Mouse (Mus musculus) cerebellum, adult 2 months (tissue): Measurements from ENCODE around the gene Ano8.

Experiments
- CTCF ChIP-seq: fragments of 200-500 bp; IDR thresholded peaks from 2 replicates; pipeline ENCODE4 v1.5.1; 2011; ENCODE audit warnings: low read depth, mild to moderate bottlenecking, control low read depth, low read length, moderate library complexity, borderline replicate concordance; ENCODE audit not compliant: insufficient read depth
- POLR2A ChIP-seq: fragments of 200-500 bp; IDR thresholded peaks from 2 replicates; pipeline ENCODE4 v1.6.1; 2011; ENCODE audit warnings: low read length, control low read depth, borderline replicate concordance; ENCODE audit not compliant: insufficient read depth

DNA sequence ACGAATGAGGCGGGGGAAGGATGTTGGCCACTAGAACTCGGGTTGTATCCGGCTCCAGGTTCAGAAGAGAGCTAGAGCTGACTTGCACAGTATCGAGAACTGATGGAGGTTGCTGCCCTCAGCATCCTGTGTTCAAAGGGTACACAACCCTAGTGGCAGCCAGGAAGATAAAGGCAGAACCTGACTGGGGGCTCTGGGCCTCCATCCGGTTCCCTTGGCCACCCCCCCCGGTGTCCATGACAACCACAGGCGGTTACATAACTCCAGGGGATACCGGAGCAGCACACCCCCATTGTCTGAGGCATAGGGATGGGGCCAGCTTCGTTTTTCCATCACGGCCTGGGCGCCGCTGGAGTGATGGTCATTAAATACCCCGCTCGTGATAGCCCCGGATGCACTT, 23.0 kb downstream of the Ano8 start:
- TF ChIP-seq CTCF (no peak), POLR2A (peak; percentile 27; the same call in 1 of the 2 replicates)
